Mouse (Mus musculus): Measurements from ENCODE around the gene Sgcg. TPM values are rescaled to one million over a fixed set of nuclear protein-coding genes. Genes with fewer than 3 reads are reported as not detected.

Gene Sgcg
- polyA plus RNA-seq, 1 experiment = 60.1 TPM

- Histone ChIP-seq H3K79me2 (ENCODE audit: control insufficient read depth, insufficient read depth) (peaks cover 27% of the 10 kb centered on the region), H3K4me3 (no peak overlapping the region), H3K4me2 (ENCODE audit: low read depth) (peak overlapping the region; percentile 60), H3ac (ENCODE audit: control insufficient read depth, insufficient read length) (no peak overlapping the region), H3K27me3 (ENCODE audit: control insufficient read depth, insufficient read depth, insufficient read length) (no peaks in the 10 kb centered on the region), H3K36me3 (ENCODE audit: control insufficient read depth, insufficient read depth) (no peaks in the 10 kb centered on the region)
- no peak for TF ChIP-seq TCF12 (IDR thresholded peaks at IDR 0.05; ENCODE audit: insufficient read depth, poor library complexity, severe bottlenecking)
- TF ChIP-seq E2F4 (IDR thresholded peaks at IDR 0.05; ENCODE audit: insufficient read depth) = no peak
- peak; percentile 76 for TF ChIP-seq CEBPB (IDR thresholded peaks at IDR 0.05; ENCODE audit: insufficient read depth, poor library complexity, severe bottlenecking)
Measured at GRCm38 (mm10) chr14:61171261-61171970, 86.9 kb downstream of the Sgcg start.

Other genes starting within 250 kb of the Sgcg start
- gene Tnfrsf19, start 212.0 kb downstream of the Sgcg start, polyA plus RNA-seq (2012; fragmentation: generic; extraction: Trizol) = 0.80 TPM
- gene Sacs, start 120.0 kb downstream of the Sgcg start, polyA plus RNA-seq (2012; fragmentation: generic; extraction: Trizol) = 1.6 TPM
- gene Arl11, start 51.3 kb upstream of the Sgcg start, polyA plus RNA-seq (2012; fragmentation: generic; extraction: Trizol) = not detected
- gene Ebpl, start 101.9 kb upstream of the Sgcg start, polyA plus RNA-seq (2012; fragmentation: generic; extraction: Trizol) = 1.3 TPM
- gene Kpna3, start 181.4 kb upstream of the Sgcg start, polyA plus RNA-seq (2012; fragmentation: generic; extraction: Trizol) = 13.7 TPM

Data from myocyte (in vitro differentiated cells).